Mouse (Mus musculus): ENCODE measurements around the gene Cul5.

DNA sequence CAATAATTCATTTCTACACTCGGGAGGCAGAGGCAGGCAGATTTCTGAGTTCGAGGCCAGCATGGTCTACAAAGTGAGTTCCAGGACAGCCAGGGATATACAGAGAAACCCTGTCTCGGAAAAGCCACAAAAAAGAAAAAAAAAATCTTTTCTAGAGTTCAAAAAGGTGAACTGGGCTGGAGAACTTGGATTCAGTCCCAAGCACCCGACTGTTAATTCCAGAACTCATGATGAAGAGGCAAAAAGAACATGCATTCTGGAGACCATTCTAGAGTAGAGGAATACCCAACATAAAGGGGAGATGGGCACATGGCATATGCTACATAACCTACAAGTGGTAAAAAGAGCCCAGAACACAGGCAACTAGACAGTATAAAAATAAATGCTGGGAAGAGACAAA lies 62.0 kb downstream of the Cul5 start:
- TF ChIP-seq POLR2A (IDR thresholded peaks at IDR 0.05; ENCODE audit: low read depth, low read length), result no peak
- TF ChIP-seq CTCF (conservative IDR thresholded peaks at IDR 0.05; ENCODE audit: insufficient read depth, insufficient read length, low read depth, low read length), result no peak

All from kidney, adult 2 months (tissue).